Mouse (Mus musculus) embryonic facial prominence, embryonic 13.5 days (tissue): ENCODE measurements around the gene St3gal6. TPM values are rescaled to one million over a fixed set of nuclear protein-coding genes. Genes with fewer than 3 reads are reported as not detected.

Experiments used
- ATAC-seq: fragments of 200-750 bp; cut with Nextera tagmentation; 2 replicates; pipeline ENCODE4 v1.8.0; 2017; ENCODE audit warnings: low read depth; ENCODE audit not compliant: insufficient number of reproducible peaks, insufficient read depth, low FRiP score, low TSS enrichment
- H3K27ac ChIP-seq: fragments of 300-500 bp; sonication (generic); 2 replicates; pipeline ENCODE4 v1.5.1; 2015; ENCODE audit warnings: moderate library complexity, mild to moderate bottlenecking, inconsistent platforms
- H3K27me3 ChIP-seq: fragments of 300-500 bp; sonication (generic); 2 replicates; pipeline ENCODE4 v1.6.1; 2015; ENCODE audit warnings: mild to moderate bottlenecking, inconsistent platforms
- H3K36me3 ChIP-seq: fragments of 300-500 bp; sonication (generic); 2 replicates; pipeline ENCODE4 v1.6.1; 2015; ENCODE audit warnings: mild to moderate bottlenecking, inconsistent platforms
- H3K4me1 ChIP-seq: fragments of 300-500 bp; sonication (generic); 2 replicates; pipeline ENCODE4 v1.6.1; 2015; ENCODE audit warnings: inconsistent platforms
- H3K4me2 ChIP-seq: fragments of 300-500 bp; sonication (generic); 2 replicates; pipeline ENCODE4 v1.6.1; 2015; ENCODE audit warnings: moderate library complexity, mild to moderate bottlenecking, inconsistent platforms
- H3K4me3 ChIP-seq: fragments of 300-500 bp; sonication (generic); 2 replicates; pipeline ENCODE4 v1.5.1; 2015; ENCODE audit warnings: mild to moderate bottlenecking, inconsistent platforms
- H3K9ac ChIP-seq: fragments of 300-500 bp; sonication (generic); 2 replicates; pipeline ENCODE4 v1.6.1; 2015; ENCODE audit warnings: mild to moderate bottlenecking, inconsistent platforms
- H3K9me3 ChIP-seq: fragments of 300-500 bp; sonication (generic); 2 replicates; pipeline ENCODE4 v1.6.1; 2016; ENCODE audit warnings: inconsistent platforms
- WGBS: fragments of 180-500 bp; shearing (Covaris S2); methylation state at CpG from one replicate; pipeline ENCODE4 v1.1.7; 2015; ENCODE audit warnings: mixed read lengths; 5-methylcytosine and 5-hydroxymethylcytosine counted together
- polyA plus RNA-seq: library from polyadenylated mRNA; unstranded; fragments of >200 nt; fragmentation: Nextera tagmentation; extraction: Ambion mirVana; gene quantifications from 2 replicates; pipeline ENCODE4 v1.2.1, GENCODE M21; 2015

St3gal6 gene
- polyA plus RNA-seq, 1 experiment from 2014 or later, result 14.7 TPM

DNA sequence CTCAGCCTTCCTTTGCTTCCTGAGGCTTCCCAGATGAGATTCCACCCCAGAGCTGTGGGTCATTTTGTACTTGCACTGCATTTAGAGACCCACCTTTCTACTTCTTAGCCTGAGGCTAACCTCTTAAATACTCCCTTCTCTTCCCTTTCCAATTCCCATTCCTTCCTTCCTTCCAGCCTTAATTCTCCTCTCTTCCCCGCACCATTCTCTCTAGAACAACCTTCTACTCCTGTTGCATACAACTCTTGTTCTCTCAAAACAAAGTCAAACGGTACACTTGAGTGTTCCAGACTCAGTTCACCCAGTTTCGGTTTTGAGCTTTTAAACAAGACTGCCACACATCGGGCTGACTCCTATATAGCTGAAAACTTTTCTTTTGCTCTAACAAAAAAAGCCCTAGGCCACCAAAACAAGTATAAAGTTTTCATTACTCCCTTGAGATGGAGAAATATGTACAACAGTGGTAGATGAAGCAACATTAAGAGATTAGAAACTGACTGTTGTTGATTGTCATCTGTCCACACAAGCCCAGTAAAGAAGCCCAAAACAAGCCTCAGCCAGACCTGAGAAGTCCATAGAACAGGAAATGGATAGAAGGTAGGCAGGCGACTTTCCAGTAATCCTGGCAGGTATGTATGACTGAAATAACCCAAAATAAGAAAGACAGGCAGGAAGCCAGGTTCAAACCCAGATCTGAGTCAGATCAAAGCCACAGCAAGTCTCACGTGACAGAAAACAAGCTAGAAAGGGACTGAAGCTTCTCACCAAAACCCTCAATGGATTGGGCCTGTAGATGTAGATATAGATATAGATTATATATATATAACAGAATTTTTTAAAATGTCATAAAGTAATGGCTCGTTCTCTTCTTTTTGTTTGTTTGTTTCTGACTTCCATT is 10.5 kb upstream of the St3gal6 start:
- H3K4me3 ChIP-seq, result no peak overlapping the region
- no peaks in the 10 kb centered on the region for H3K36me3 ChIP-seq
- 78% methylated on average over 7 of the region's 7 CpGs for WGBS
- no peak overlapping the region for H3K9ac ChIP-seq
- ATAC-seq, result no peak
- H3K9me3 ChIP-seq, result no peaks in the 10 kb centered on the region
- H3K27me3 ChIP-seq, result no peaks in the 10 kb centered on the region
- H3K27ac ChIP-seq, result no peak overlapping the region
- H3K4me2 ChIP-seq, result no peak overlapping the region
- H3K4me1 ChIP-seq, result no peaks in the 10 kb centered on the region

DNA sequence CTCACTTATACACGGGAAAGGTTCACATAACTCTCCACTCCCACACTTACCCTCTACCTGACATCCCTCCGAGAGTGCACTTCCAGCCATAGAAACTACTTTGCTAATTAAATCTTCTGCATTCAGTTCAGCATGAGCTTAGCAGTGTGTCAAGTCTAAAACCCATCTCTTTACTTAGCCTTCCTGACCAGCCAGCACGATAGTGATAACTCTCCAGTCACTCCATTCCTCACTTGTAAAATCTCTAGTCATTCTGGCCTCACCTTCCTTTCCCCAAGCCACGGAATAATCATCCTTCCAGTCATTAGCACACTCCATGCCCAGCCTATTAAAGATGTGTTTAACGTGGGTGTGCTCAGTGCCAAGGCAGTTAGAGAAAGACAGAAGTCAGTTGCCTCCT is 9.7 kb upstream of the St3gal6 start:
- whole genome bisulfite sequencing, result 73% methylated on average over 5 of the region's 5 CpGs
- Histone ChIP-seq H3K9me3 (no peaks in the 10 kb centered on the region), H3K36me3 (no peaks in the 10 kb centered on the region), H3K27ac (no peak overlapping the region), H3K4me2 (no peak overlapping the region), H3K4me3 (no peak overlapping the region), H3K9ac (no peak overlapping the region), H3K27me3 (no peaks in the 10 kb centered on the region), H3K4me1 (no peaks in the 10 kb centered on the region)
- no peak for ATAC-seq

DNA sequence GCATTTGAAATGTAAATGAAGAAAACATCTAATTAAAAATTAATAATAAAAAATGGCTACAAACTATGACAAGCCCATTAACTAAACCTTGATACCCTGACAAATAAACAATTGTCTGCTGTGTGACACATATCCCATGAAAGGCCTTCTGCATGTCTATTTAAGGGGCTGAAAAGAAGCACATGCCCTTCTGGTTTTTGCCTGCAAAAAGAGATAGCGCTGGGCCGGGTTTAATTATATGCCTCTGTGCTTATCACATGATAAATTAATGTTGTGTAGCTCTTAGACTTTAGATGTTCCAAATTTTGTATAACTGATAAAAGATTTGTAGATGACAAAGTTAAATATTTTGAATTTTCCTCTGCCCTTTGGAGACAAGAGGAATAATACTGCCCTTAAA is 9.2 kb upstream of the St3gal6 start:
- H3K4me2 ChIP-seq, result no peak overlapping the region
- 93% methylated on average over 2 of the region's 2 CpGs for WGBS
- no peaks in the 10 kb centered on the region for H3K9me3 ChIP-seq
- H3K27ac ChIP-seq, result no peak overlapping the region
- H3K27me3 ChIP-seq, result no peaks in the 10 kb centered on the region
- H3K4me3 ChIP-seq, result no peak overlapping the region
- no peaks in the 10 kb centered on the region for H3K4me1 ChIP-seq
- no peak for ATAC-seq
- H3K36me3 ChIP-seq, result no peaks in the 10 kb centered on the region
- H3K9ac ChIP-seq, result no peak overlapping the region

- H3K27me3 ChIP-seq, result no peaks in the 10 kb centered on the region
- no peaks in the 10 kb centered on the region for H3K4me1 ChIP-seq
- ATAC-seq, result no peak
- no peaks in the 10 kb centered on the region for H3K36me3 ChIP-seq
- H3K4me2 ChIP-seq, result no peak overlapping the region
- H3K9ac ChIP-seq, result no peak overlapping the region
- 58% methylated on average over 3 of the region's 3 CpGs for WGBS
- H3K4me3 ChIP-seq, result no peak overlapping the region
- no peaks in the 10 kb centered on the region for H3K9me3 ChIP-seq
- H3K27ac ChIP-seq, result no peak overlapping the region
Observed at GRCm38 (mm10) chr16:58532511-58532910, 8.5 kb upstream of the St3gal6 start.

- H3K9ac ChIP-seq, result no peak overlapping the region
- H3K36me3 ChIP-seq, result no peaks in the 10 kb centered on the region
- no peak overlapping the region for H3K4me2 ChIP-seq
- H3K27me3 ChIP-seq, result no peaks in the 10 kb centered on the region
- WGBS, result 41% methylated on average over 5 of the region's 5 CpGs
- no peaks in the 10 kb centered on the region for H3K4me1 ChIP-seq
- H3K4me3 ChIP-seq, result no peak overlapping the region
- ATAC-seq, result no peak
- no peak overlapping the region for H3K27ac ChIP-seq
- H3K9me3 ChIP-seq, result peaks cover 4% of the 10 kb centered on the region; the same call in 1 of the 2 replicates
Observed at GRCm38 (mm10) chr16:58527817-58528216, 3.8 kb upstream of the St3gal6 start.

DNA sequence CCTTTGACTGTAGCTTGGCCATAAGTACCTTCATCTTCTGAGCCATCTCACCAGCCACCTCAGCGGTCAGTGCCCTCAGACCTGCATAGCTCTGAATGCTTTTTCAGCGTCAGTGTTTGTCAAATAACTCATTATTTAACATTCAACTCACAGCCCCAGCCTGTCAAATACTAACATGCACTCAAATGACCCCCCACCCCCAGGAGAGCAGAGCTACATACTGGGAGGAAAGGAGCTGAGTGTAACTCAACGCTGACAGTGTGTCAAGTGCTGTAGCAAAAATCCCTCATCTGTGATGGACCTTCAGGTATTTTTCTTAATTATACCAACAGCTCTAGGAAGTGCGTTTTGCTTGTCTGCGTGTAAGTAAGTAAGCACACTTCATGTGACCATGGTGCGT is 2.7 kb upstream of the St3gal6 start:
- no peak overlapping the region for H3K9ac ChIP-seq
- H3K4me2 ChIP-seq, result no peak overlapping the region
- no peak overlapping the region for H3K27ac ChIP-seq
- H3K4me1 ChIP-seq, result peaks cover 5% of the 10 kb centered on the region
- no peaks in the 10 kb centered on the region for H3K36me3 ChIP-seq
- 82% methylated on average over 6 of the region's 6 CpGs for WGBS
- no peak overlapping the region for H3K4me3 ChIP-seq
- no peak for ATAC-seq
- peaks cover 4% of the 10 kb centered on the region; the same call in 1 of the 2 replicates for H3K9me3 ChIP-seq
- H3K27me3 ChIP-seq, result no peaks in the 10 kb centered on the region

DNA sequence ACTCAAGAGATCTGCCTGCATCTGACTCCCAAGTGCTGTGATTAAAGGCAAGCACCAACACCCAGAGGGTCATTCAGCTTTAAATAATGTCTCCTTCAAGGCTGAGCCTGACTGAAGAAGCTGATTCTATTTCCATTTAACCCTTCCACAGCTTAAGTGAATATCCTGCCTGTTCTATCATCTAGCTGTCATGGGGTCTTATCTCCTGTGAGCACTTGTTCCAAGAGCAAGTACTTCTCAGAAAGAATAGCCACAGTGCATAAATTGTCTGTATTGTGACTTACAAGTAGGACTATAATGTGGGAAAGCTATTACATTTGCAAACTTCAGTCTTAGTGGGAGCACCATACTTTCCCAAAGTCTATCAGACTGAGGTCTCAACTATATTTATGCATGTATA is 1.8 kb upstream of the St3gal6 start:
- Histone ChIP-seq H3K27me3 (no peaks in the 10 kb centered on the region), H3K9me3 (peaks cover 4% of the 10 kb centered on the region; the same call in 1 of the 2 replicates), H3K4me2 (no peak overlapping the region), H3K36me3 (no peaks in the 10 kb centered on the region), H3K27ac (no peak overlapping the region), H3K9ac (no peak overlapping the region), H3K4me1 (peaks cover 5% of the 10 kb centered on the region), H3K4me3 (no peak overlapping the region)
- no peak for ATAC-seq

GRCm38 (mm10) chr16:58523044-58523859 is 791 bp downstream of the St3gal6 start:
- Histone ChIP-seq H3K4me2 (peak overlapping the region; percentile 85), H3K9ac (peak overlapping the region; percentile 85), H3K27ac (peak overlapping the region; percentile 72), H3K36me3 (no peaks in the 10 kb centered on the region), H3K9me3 (peaks cover 4% of the 10 kb centered on the region; the same call in 1 of the 2 replicates), H3K27me3 (no peaks in the 10 kb centered on the region), H3K4me1 (peaks cover 11% of the 10 kb centered on the region), H3K4me3 (peak overlapping the region; percentile 84)
- peak; percentile 85 for ATAC-seq
- under 1% methylated on average over 56 of the region's 58 CpGs for WGBS

- H3K4me3 ChIP-seq, result peak overlapping the region; percentile 84
- peaks cover 11% of the 10 kb centered on the region for H3K4me1 ChIP-seq
- peak overlapping the region; percentile 85 for H3K4me2 ChIP-seq
- under 1% methylated on average over 16 of the region's 16 CpGs for WGBS
- no peaks in the 10 kb centered on the region for H3K36me3 ChIP-seq
- ATAC-seq, result peak; percentile 23; the same call in 1 of the 2 replicates
- peaks cover 4% of the 10 kb centered on the region; the same call in 1 of the 2 replicates for H3K9me3 ChIP-seq
- peak overlapping the region; percentile 72 for H3K27ac ChIP-seq
- H3K27me3 ChIP-seq, result no peaks in the 10 kb centered on the region
- H3K9ac ChIP-seq, result peak overlapping the region; percentile 85
Observed at GRCm38 (mm10) chr16:58522677-58523043, 1.4 kb downstream of the St3gal6 start.

DNA sequence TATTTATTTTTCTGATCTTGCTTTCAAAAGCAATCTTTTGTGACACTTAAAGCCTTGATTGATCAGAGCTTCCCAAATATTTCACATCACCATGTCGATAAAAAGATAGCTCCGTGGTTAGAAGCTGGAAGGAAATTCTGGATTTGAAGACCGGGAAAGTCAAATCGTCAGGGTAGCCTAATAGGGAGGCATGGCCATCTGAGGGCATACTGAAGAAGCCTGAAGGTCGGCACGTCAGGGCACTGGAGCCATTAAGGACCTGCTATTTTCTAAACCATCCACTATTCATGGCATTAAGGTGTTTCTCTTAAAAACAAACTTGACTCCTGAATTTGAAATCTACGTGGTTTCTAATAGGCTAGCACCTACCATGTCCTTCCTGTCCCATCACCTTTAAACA is 2.1 kb downstream of the St3gal6 start:
- 39% methylated on average over 7 of the region's 7 CpGs for whole genome bisulfite sequencing
- peak overlapping the region; percentile 85 for H3K4me2 ChIP-seq
- H3K4me3 ChIP-seq, result peak overlapping the region; percentile 84
- H3K9me3 ChIP-seq, result peaks cover 4% of the 10 kb centered on the region; the same call in 1 of the 2 replicates
- no peak for ATAC-seq
- H3K9ac ChIP-seq, result peak overlapping the region; percentile 85; the same call in 1 of the 2 replicates
- H3K27me3 ChIP-seq, result no peaks in the 10 kb centered on the region
- H3K4me1 ChIP-seq, result peaks cover 11% of the 10 kb centered on the region
- H3K36me3 ChIP-seq, result no peaks in the 10 kb centered on the region
- no peak overlapping the region for H3K27ac ChIP-seq

DNA sequence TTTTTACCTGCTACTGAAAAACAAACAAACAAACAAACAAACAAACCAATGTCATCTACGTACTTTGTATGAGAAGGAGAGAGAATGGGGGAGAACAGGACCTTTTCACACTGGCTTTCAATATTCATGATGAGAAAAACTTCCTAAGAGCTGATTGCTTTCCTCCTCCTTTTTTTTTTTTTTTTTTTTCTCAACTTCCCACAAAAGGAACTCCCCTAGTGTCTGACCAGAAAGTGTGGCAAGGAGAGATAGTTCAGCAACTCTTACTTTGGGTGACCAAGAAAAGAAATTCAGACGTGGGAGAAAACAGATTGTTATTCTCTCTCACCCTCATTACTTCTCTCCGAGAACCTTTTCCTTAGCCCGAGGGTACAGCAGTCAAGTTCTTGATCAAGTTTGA is 2.9 kb downstream of the St3gal6 start:
- no peak for ATAC-seq
- Histone ChIP-seq H3K9ac (no peak overlapping the region), H3K27ac (no peak overlapping the region), H3K4me2 (no peak overlapping the region), H3K4me1 (peaks cover 11% of the 10 kb centered on the region), H3K36me3 (no peaks in the 10 kb centered on the region), H3K9me3 (peaks cover 4% of the 10 kb centered on the region; the same call in 1 of the 2 replicates), H3K27me3 (no peaks in the 10 kb centered on the region), H3K4me3 (no peak overlapping the region)
- WGBS, result 66% methylated on average over 4 of the region's 4 CpGs
